Mouse (Mus musculus) liver, embryonic 14.5 days (tissue): ENCODE results near the gene Gart. TPM values are rescaled to one million over a fixed set of nuclear protein-coding genes. Genes with fewer than 3 reads are reported as not detected.
A peak's percentile ranks its signal among the peaks of the same experiment; 100 is the strongest.

Experiments
- ATAC-seq: fragments of 200-750 bp; cut with Nextera tagmentation; 2 replicates; pipeline ENCODE4 v1.8.0; 2017; ENCODE audit warnings: moderate number of reproducible peaks, mild to moderate bottlenecking, moderate library complexity; ENCODE audit not compliant: insufficient read depth
- DNase-seq, 3 experiments: peaks; one replicate each; pipeline ENCODE4 v3.0.0-alpha.2; 2012 to 2013; ENCODE audit warnings: low read depth in 3 of 3, low spot score in 3 of 3
- H3K27ac ChIP-seq: fragments of 300-500 bp; sonication (generic); 2 replicates; pipeline ENCODE4 v1.5.1; 2014; ENCODE audit warnings: moderate library complexity, mild to moderate bottlenecking, control low read depth, inconsistent platforms
- H3K27me3 ChIP-seq: fragments of 300-500 bp; sonication (generic); 2 replicates; pipeline ENCODE4 v1.6.1; 2014; ENCODE audit warnings: mild to moderate bottlenecking, low read length, moderate library complexity; ENCODE audit not compliant: control insufficient read depth, insufficient read depth
- H3K36me3 ChIP-seq: fragments of 300-500 bp; sonication (generic); replicated peaks from 2 replicates; pipeline ENCODE4 v1.6.1; 2014; ENCODE audit warnings: low read depth; ENCODE audit not compliant: control insufficient read depth, insufficient read depth
- H3K4me1 ChIP-seq, 2 experiments: fragments of 200-500 bp in 1 of 2; fragments of 300-500 bp in 1 of 2; sonication (generic) in 1 of 2; replicated peaks; 2 replicates each; pipeline ENCODE4 v1.6.1; 2012 to 2014; ENCODE audit warnings: antibody characterized with exemption in 1 of 2, inconsistent platforms in 1 of 2, low read length in 1 of 2; ENCODE audit not compliant: control insufficient read depth in 2 of 2, insufficient read depth in 2 of 2
- H3K4me2 ChIP-seq: fragments of 300-500 bp; sonication (generic); 2 replicates; pipeline ENCODE4 v1.6.1; 2014; ENCODE audit warnings: low read depth, mild to moderate bottlenecking, control low read depth, moderate library complexity
- H3K4me3 ChIP-seq, 2 experiments: fragments of 200-500 bp in 1 of 2; fragments of 300-500 bp in 1 of 2; sonication (generic) in 1 of 2; 2 replicates each; pipeline ENCODE4 v1.5.1; 2012 to 2014; ENCODE audit warnings: low read depth in 2 of 2, low read length in 2 of 2, mild to moderate bottlenecking in 2 of 2, control low read depth in 1 of 2, inconsistent platforms in 1 of 2, moderate library complexity in 1 of 2; ENCODE audit not compliant: insufficient read depth in 1 of 2
- H3K9ac ChIP-seq: fragments of 300-500 bp; sonication (generic); replicated peaks from 2 replicates; pipeline ENCODE4 v1.6.1; 2014; ENCODE audit warnings: mild to moderate bottlenecking, control low read depth, moderate library complexity
- H3K9me3 ChIP-seq: fragments of 300-500 bp; sonication (generic); 2 replicates; pipeline ENCODE4 v1.6.1; 2016; ENCODE audit warnings: low read length, mixed read lengths; ENCODE audit not compliant: control insufficient read depth
- CTCF ChIP-seq: IDR thresholded peaks from 2 replicates; pipeline ENCODE4 v1.5.1; 2016; ENCODE audit warnings: antibody characterized with exemption, low read depth, control low read depth
- EP300 ChIP-seq: IDR thresholded peaks from 2 replicates; pipeline ENCODE4 v1.6.1; 2016; ENCODE audit warnings: antibody characterized with exemption, low read depth
- WGBS: fragments of 180-500 bp; shearing (Covaris S2); extraction: QIAGEN DNeasy Blood & Tissue Kit; methylation state at CpG from one replicate; pipeline ENCODE4 v1.1.7; 2014; ENCODE audit not compliant: insufficient replicate concordance; 5-methylcytosine and 5-hydroxymethylcytosine counted together
- polyA plus RNA-seq, 2 experiments: library from polyadenylated mRNA; depleted of rRNA in 1 of 2; stranded (reverse) in 1 of 2; unstranded in 1 of 2; fragments of >200 nt; fragmentation: Nextera tagmentation in 1 of 2; extraction: Ambion mirVana in 1 of 2; gene quantifications; 2 replicates each; pipeline versions ENCODE4 v1.2.1 to v1.2.3; 2012 to 2014

Gene Gart
- polyA plus RNA-seq, 2 experiments: 42.3 to 61.3 TPM

DNA sequence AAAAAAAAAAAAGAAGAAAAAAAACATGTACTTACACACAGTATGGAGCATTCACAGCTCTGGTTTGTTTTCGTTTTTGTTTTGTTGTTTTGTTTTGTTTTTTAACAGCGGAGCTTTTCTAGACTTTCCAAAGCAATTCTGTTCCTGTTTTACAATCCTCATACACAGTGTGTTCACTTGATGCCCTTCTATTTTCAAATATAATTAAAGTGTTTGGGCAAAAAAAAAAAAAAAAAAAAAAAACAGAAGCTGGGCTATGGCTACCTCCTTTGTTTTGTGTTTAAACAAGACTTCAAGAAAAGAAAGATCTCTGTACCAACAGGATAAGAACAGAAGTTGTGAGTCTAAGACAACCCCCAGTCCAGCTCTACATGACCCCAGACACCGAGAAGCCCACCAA lies 58.0 kb downstream of the Gart start:
- Histone ChIP-seq H3K27ac (no peak overlapping the region), H3K9ac (no peak overlapping the region), H3K27me3 (no peaks in the 10 kb centered on the region), H3K4me3 (no peak overlapping the region), H3K36me3 (no peaks in the 10 kb centered on the region), H3K9me3 (no peaks in the 10 kb centered on the region), H3K4me2 (no peak overlapping the region), H3K4me1 (no peaks in the 10 kb centered on the region; a peak in 1 of 4 replicates)
- no peak for DNase-seq
- 70% methylated on average over 3 of the region's 3 CpGs for WGBS
- TF ChIP-seq CTCF: no peak
- no peak for TF ChIP-seq EP300
- no peak for ATAC-seq

- Histone ChIP-seq H3K4me2 (no peak overlapping the region), H3K27ac (no peak overlapping the region), H3K4me1 (no peaks in the 10 kb centered on the region; a peak in 1 of 4 replicates), H3K9me3 (no peaks in the 10 kb centered on the region), H3K9ac (no peak overlapping the region), H3K4me3 (no peak overlapping the region), H3K36me3 (no peaks in the 10 kb centered on the region), H3K27me3 (no peaks in the 10 kb centered on the region)
- DNase-seq (no peak), ATAC-seq (no peak)
- WGBS: 51% methylated on average over 6 of the region's 6 CpGs
- no peak for TF ChIP-seq CTCF
- no peak for TF ChIP-seq EP300
Observed at GRCm38 (mm10) chr16:91587730-91588453, 58.9 kb downstream of the Gart start.

GRCm38 (mm10) chr16:91586244-91586643 lies 60.5 kb downstream of the Gart start:
- no peak for DNase-seq
- H3K36me3 ChIP-seq: no peaks in the 10 kb centered on the region
- no peak overlapping the region for H3K4me2 ChIP-seq
- H3K27ac ChIP-seq: no peak overlapping the region
- TF ChIP-seq CTCF (no peak), EP300 (no peak)
- no peaks in the 10 kb centered on the region; a peak in 1 of 4 replicates for H3K4me1 ChIP-seq
- no peak for ATAC-seq
- WGBS: 71% methylated on average over 6 of the region's 6 CpGs
- no peaks in the 10 kb centered on the region for H3K9me3 ChIP-seq
- H3K4me3 ChIP-seq: no peak overlapping the region
- no peaks in the 10 kb centered on the region for H3K27me3 ChIP-seq
- H3K9ac ChIP-seq: no peak overlapping the region

GRCm38 (mm10) chr16:91585617-91586016 lies 61.1 kb downstream of the Gart start:
- no peak overlapping the region for H3K9ac ChIP-seq
- DNase-seq: no peak
- H3K4me2 ChIP-seq: no peak overlapping the region
- no peaks in the 10 kb centered on the region for H3K27me3 ChIP-seq
- no peak overlapping the region for H3K27ac ChIP-seq
- H3K4me3 ChIP-seq: no peak overlapping the region
- no peaks in the 10 kb centered on the region for H3K9me3 ChIP-seq
- TF ChIP-seq CTCF (no peak), EP300 (no peak)
- WGBS: 70% methylated on average over 5 of the region's 5 CpGs
- ATAC-seq: no peak
- no peaks in the 10 kb centered on the region; a peak in 1 of 4 replicates for H3K4me1 ChIP-seq
- no peaks in the 10 kb centered on the region for H3K36me3 ChIP-seq

- H3K9ac ChIP-seq: no peak overlapping the region
- DNase-seq (peak in 2 of 3 experiments; percentile 24 to 46), ATAC-seq (no peak)
- no peak overlapping the region for H3K4me3 ChIP-seq
- no peak overlapping the region for H3K4me2 ChIP-seq
- no peaks in the 10 kb centered on the region for H3K4me1 ChIP-seq
- no peak overlapping the region for H3K27ac ChIP-seq
- WGBS: 45% methylated on average over 2 of the region's 2 CpGs
- H3K27me3 ChIP-seq: no peaks in the 10 kb centered on the region
- no peaks in the 10 kb centered on the region for H3K9me3 ChIP-seq
- no peaks in the 10 kb centered on the region for H3K36me3 ChIP-seq
- TF ChIP-seq CTCF (peak; percentile 80), EP300 (no peak)
Observed at GRCm38 (mm10) chr16:91582307-91582706, 64.4 kb downstream of the Gart start.
